Mouse (Mus musculus) heart, embryonic 12.5 days (tissue): ENCODE results near the gene Gucy1b2. TPM values are rescaled to one million over a fixed set of nuclear protein-coding genes. Genes with fewer than 3 reads are reported as not detected.

Experiments
- polyA plus RNA-seq: library from polyadenylated mRNA; unstranded; fragments of >200 nt; fragmentation: Nextera tagmentation; extraction: Ambion mirVana; gene quantifications from 2 replicates; pipeline ENCODE4 v1.2.1, GENCODE M21; 2016

Gucy1b2 gene
- polyA plus RNA-seq, 1 experiment from 2014 or later = 0.06 TPM

Other genes with a start within 250 kb of the Gucy1b2 start
- gene Rnaseh2b, start 163.7 kb downstream of the Gucy1b2 start, polyA plus RNA-seq = 69.1 and 76.0 TPM in 2 replicates
- 1.4 and 1.7 TPM in 2 replicates for gene Dleu7, start 163.2 kb downstream of the Gucy1b2 start, polyA plus RNA-seq
- gene Fam124a, start 99.4 kb upstream of the Gucy1b2 start, polyA plus RNA-seq = 1.9 and 3.1 TPM in 2 replicates
- 0.20 TPM in 1 of 2 replicates, not detected in the other for gene Gm4131, start 110.6 kb upstream of the Gucy1b2 start, polyA plus RNA-seq
- gene Serpine3, start 207.4 kb upstream of the Gucy1b2 start, polyA plus RNA-seq = 0.27 TPM in 1 of 2 replicates, not detected in the other